Mouse (Mus musculus) frontal cortex, postnatal 36 days (tissue): ENCODE results near the gene Osbpl3.
"Not testable (repeated sequence)": the region's sequence is repeated elsewhere in the genome, so short reads cannot be mapped to it uniquely, and the experiment has no call there.

Source experiments
- DNase-seq, 2 experiments: peaks; one replicate each; pipeline ENCODE4 v3.0.0; 2022; ENCODE audit warnings: low spot score in 2 of 2

The Osbpl3 gene

DNA sequence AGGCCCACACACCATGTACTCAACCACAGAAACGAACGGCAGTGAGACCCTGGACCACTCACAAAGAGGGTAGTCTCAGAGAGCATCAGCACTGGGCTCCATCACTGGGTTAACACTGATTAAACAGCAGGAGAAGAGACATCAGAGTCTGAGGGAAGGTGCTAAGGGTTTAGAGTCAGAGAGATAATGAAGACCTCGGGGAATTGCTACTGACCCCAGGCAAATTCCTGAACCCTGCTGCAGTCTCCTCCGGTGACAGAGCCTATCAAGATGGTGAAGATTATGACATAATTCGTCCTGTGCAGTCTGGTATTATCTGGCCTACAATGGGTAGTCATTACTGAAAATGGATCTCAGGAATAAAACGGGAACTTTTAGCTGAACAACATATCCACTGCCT lies 2.4 kb downstream of the Osbpl3 start:
- no peak for DNase-seq

DNA sequence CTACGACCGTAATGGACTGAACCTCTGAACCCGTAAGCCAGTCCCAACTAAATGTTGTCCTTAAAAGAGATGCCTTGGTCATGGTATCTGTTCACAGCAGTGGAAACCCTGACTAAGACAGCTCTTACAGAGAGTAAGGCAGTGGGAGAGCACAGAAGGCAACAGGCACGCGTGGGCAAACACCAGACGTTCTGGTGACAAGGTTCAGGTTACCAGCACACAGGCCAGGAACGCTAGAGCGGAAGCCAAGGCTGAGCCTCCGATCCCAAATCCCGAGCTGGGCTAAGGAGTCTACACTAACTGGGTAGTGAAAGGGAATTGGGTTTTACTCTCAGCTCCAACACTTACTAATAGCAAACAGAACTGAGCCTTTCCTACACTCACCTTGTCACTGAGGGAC lies 3.8 kb downstream of the Osbpl3 start:
- DNase-seq: no peak

DNA sequence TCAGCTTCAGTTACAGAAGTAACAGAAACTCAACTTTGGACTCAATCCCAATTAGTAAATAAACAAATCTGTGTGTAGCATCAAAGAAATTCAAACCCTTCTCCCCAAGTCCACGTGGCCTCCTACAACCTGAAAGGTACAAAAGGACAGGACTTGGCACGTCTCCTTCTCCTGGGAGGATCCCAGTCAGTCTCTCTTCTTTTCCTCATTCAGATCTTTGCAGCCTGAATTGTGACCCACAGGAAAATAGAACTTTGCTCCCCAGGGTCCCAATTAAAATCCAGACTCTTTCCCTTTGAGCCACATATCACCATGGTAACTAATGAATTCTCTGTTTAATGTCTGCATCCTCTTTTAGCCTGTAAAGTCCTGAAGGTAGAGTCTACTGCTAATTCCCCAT lies 10.4 kb downstream of the Osbpl3 start:
- no peak for DNase-seq

DNA sequence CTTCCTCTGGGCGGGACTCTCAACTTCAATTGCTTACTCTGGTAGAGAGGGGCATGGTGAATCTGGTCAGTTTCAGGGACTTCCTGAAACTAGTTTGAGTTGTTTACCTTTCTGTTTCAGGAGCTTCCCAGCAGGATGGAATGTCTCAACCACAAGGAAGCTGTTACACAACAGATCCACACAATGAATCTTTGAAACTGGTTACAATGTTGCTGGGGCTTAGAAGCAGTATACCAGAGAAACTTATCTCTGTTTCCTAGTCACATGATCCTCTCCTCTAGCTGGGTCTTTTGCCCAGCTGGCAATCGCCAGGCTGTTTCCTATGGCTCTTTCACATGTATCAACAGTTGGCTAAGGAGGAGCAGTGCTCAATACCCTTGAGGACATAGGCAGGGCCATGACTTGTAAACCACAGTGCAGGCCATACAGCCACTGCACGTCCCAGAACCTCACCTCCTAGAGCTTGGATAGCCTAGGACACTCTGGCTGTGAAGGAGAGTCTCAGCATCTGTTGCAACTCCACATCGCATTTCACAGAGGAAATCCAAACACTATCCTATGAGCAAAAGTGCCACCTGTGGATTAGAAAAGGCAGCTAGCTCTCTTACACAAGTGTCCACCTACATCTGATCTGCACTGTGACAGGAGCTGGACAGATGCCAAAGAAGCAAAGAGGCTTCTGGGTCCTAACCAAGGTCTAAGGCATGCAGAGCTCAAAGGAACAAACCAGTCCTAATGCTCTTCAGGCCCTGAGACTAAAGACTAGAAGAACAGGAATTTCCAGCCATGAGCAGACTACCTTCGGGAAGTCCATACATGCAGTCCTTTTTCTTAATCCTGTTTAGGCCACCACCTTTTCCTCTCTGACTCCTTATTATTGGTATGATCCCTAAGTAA lies 14.8 kb downstream of the Osbpl3 start:
- DNase-seq: no peak

DNA sequence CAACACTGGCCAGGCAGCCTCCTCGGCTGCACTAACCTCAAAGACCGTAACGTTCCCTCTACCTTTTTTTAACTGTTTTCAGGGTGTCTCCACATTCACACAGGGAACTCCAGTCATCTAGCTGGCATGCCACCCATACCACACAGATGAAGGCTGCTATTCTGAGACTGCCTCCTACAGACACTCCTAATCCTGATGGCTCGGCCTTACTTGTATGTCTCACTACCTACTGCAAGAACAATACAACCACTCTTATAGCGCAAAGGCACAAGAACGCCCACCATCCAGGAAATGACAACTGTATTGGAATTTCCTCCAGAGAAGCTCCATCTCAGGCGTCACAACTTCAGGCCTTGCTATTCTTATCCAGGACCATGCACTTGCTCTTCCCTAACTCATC lies 15.8 kb downstream of the Osbpl3 start:
- peak; percentile 48 to 82 for DNase-seq

DNA sequence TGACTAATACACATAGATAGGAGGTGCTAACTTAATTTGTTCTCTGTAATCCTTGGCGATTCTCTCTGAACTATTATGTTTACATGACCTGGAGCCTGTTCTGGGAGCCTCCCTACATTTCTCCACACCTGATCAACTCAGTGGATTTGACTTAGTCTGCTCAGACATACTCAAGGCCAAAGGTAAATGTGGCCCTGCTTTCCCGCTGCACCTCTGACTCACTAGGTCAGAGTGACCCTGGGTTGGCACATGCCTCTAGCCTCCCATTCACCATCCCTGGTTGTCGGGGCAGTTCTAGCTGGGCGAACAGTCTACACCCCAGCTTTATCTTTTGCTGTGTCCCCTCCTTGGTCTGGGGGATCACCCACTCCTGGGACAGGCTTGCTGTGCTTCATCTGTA lies 17.1 kb downstream of the Osbpl3 start:
- DNase-seq: not testable (repeated sequence)

DNA sequence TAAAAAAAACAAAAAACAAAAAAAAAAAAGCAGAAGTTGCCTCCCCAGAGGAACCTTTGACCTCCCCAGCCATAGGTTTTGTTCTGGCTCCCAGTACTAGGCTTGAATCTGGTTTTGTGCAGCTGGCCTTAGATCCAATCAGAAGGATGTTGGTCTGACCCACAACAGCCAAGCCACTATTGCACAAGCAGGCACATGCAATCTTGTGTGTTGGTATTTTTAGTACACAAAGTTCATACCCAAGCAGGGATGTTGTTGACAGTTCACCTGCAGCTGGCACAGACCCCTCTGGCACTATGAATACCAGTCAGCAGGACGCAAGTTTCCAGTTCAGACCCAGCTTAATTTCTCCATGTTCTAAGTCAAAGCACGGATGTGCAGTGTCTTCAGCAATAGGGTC lies 18.2 kb downstream of the Osbpl3 start:
- no peak for DNase-seq

DNA sequence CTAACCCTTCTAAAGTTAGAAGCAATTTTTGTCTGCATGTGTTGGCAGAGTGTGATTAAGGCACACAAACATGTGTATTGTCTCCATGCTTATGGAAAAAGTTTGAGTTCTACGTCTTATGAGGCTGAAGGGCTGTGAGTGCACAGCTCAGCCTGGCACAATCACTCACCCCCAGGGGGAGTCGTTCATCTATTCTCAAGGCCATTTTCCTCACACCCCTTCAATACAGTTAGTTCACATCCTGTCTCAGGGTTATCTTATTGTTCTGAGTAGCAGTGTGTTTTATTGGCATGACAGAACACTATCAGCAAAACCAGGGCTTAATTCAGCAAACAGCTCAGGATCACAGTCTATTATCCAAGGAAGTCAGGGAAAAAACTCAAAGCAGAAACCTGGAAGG lies 19.3 kb downstream of the Osbpl3 start:
- no peak for DNase-seq

DNA sequence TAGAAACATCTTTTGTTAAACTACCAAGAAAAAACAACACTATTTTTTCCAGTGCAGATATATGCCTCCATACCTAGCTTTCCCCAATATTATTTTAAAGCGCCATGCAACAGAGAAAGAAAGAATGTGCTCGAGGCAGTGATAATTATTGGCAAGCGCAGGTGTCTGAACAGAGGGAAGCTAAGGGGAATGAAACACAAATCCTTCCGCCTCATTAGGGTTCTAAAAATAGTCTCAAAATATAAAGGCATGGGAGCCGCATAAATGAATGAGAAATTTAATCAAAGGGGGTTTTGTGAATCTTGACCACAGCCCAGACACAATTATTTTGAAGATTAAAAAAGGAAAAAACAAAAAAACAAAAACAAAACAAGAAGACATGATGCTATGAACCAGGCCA lies 23.5 kb downstream of the Osbpl3 start:
- DNase-seq: no peak

DNA sequence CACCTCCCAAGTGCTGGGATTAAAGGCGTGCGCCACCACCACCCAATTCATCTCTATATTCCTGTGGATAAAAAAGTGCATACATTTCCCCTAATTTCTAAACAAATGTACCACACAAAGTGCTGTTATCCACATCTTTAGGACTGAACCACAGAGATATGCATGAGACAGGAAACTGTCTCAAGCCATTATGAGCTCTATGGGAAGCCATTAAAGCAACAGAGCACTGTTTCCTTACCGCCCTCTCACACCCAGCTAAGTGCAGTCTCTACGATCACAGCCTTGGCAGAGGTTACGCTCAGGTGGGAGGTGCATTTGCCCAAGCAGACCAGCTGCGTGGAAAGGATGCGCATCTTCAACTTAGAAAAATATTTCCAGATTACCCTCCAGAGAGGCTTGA lies 26.7 kb downstream of the Osbpl3 start:
- DNase-seq: no peak

DNA sequence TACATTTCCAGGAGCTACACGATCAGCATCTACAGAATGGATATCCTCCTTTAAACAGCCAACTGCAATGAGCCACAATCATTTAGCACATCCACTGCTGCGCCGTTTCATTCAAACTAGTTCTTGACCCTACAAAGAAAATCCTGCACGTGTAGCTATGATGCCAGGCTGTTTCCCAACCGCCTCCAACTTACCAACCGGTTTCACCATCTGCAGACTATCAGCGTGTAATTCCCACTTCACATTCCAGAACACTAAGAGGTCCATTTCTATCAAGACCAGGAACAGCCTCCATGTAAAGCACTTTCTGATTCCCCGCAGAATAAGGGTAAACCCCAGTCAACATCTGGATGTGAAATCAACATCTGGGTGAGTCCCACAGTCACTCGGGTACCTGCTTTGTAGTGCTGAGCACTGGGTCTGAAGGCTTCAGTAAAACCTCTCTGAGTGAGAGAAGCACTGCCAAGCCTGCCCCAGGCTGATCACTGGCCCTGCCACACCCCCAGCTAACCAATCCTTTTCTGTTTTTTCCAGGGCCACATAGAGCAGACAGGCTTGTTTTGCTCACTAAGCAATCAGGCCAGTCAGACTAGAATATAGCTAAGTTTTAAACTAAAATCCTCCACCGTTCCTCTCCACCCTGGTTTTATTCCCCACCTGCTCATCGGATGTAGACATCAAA lies 28.8 kb downstream of the Osbpl3 start:
- DNase-seq: no peak

DNA sequence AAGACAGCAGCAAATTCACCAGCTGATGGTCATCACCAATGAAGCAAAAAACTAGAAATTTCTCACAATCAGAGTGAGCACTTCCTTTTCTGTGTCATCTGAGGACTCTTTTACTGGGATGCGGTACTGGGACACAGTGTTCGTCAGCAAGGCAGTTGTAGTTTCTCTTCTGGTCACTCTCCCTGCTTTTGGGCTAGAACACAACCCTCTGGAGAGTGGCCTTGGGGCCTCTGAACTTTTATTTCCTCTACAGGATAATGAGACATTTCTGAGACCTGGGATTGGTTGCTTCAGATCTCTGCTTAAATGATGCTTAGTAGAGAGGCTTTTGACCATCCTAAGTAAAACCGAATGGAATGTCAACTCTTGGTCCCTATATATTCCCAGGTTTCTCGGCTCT lies 29.4 kb downstream of the Osbpl3 start:
- DNase-seq: no peak

DNA sequence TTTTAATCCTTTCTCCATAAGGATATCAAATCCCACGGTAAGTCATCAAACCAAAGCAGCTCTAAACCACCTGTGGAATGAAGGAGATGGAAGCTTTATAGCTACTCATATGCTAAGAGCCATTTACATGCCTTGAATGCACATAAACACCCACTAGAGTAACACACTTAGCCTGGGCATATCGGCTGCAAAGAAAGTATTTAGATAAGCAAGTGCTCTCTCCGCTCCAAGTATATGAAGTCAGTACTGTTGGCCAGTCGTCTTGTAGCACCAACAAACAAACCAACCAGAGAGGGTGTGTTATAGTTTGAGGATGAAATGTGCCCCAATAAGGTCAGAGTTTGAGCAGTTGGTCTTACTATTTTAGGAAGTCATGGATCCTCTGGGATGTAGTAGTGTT lies 31.7 kb downstream of the Osbpl3 start:
- no peak for DNase-seq

DNA sequence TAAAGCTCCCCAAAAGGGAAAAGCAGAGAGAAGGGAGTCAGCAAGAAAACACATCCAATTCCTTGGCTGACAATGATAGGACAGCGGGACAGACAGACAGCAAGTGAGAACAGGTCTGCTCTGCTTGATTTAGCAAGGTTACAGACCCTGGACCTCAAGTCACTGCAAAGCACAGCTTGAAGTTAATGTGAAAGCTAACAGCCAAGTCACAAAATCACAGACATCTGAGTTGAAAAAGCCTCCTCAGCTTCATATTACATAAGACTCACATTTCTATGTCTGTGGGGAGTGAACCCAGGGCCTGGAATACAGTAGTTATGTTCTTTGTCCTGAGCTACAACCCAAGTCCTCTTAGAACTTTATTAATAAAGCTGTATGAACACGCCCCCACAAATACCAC lies 35.6 kb downstream of the Osbpl3 start:
- no peak for DNase-seq

DNA sequence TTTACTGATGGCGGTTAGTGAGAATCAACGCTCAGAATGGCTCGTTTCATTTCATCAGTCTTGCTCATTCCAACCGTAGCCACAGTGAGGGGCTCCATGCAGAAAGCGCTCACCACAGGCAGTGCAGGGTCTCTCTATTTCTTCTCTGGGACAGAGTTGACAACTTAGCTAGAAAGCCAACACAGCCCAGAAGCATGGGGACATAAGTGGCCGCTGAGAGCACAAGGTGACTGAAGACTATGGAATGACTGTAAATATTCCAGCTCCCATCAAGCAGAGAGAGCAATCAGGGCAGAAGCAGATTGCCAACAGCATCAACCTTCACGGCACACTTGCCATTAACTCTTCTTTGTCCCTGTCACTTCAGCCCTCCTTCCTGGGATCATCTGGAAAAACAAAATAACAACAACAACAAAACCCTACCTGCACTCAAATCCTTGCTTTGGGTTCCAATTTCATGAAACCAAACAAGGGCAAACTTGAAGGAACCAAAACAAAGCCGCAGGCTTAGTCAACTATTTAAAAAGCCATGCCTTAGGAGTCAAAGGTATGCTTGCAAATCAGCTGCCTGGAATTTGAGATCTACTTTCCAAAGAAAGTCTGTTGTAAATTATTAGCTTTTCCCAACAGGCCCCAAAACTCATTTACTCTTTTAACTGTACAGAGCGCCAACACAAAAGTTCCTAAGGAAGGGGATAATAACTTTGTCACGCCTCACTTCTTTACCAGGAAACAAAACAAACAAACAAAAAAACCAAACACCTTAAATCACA lies 36.3 kb downstream of the Osbpl3 start:
- no peak for DNase-seq

DNA sequence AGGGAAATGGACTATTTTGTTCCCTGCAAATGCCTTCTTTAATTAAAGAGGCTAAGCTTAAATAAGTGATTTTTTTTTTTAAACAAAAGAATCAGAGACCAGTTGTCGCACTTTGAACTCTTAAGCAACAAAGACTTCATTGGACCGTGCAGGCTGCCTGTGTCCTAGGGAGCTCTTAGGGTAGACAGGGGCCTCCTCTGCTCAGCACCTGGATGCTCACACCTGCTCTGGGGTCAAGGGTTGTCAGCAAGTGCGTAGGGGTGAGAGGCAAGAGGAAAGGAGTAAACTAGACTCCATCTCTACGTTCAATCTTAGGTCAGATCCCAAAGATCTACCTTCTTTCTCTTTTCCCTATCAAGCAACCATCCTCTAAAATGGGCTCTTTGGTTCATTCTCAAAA lies 37.0 kb downstream of the Osbpl3 start:
- DNase-seq: no peak

DNA sequence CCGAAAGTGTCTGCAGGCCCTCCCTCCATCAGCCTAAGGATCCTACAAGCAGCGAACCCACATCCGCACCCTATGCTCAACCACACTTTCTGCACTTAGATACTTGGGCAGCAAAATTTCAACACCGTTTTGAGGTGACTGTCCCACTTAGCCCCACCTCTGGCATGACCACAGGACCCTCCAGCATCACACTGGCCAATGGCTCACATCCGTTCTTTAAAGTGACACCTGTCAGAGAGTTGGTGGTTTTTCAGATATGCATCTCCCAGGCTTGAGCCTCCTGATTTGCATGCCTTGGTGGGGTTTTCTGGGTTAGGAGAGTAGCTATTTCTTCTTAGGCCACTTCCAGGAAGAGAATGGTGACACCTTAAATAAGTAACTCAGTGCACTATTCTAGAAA lies 39.1 kb downstream of the Osbpl3 start:
- DNase-seq: no peak

DNA sequence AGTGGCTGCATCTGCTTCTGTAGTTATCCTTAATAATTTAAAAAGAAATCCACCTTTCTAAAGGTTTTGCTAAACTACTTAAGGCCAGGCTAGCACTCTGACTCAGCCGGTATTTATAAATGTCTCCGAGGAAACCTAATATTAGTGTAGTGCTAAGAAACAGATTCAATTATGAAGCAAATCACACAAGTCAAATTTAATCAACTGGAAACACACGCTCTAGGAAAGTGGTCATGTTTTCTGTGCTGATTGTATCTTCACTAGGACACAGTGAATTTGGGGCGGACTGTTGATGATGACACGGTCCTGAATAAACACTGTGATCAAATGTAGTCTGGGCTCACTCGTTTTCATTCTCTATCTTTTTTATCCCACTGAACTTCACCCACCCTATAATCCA lies 40.6 kb downstream of the Osbpl3 start:
- no peak for DNase-seq

DNA sequence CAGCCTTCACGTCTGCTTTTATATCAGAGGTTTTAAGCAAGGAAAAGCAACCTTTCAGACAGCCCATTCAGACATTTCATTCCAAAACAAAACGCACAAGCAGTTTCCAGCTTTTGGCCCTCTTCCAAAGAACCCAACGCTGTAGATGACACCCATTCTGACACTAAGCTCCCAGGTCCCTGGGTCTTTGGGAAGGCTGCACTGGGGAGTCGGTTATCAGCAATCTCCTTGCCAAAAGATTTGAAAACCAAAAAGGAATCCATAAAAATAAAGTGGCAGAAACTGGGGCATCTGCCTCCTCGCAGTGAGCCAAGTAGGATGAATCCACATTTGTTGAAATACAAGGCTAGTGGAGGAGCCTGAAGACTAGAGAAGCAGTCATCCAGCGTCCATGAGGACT lies 41.5 kb downstream of the Osbpl3 start:
- DNase-seq: peak in 1 of 2 experiments; percentile 68

DNA sequence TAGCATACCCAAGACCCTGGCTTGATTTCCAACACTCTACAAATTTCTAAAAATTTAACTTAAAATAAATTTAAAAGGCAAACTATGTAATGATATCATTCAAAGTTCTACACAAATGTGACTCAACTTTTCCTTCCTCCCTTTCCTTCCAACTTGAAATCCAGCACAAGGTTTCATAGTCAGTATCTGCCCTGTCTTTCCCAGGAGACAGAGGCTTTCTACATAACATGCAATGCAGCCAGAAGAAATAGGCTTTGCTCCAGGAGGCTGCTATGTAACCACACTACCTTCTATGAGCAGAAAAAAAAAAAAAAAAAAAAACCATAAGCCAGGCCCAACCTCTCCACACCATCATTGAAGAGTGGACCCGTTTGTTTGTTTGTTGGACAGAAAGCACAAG lies 42.6 kb downstream of the Osbpl3 start:
- DNase-seq: no peak

DNA sequence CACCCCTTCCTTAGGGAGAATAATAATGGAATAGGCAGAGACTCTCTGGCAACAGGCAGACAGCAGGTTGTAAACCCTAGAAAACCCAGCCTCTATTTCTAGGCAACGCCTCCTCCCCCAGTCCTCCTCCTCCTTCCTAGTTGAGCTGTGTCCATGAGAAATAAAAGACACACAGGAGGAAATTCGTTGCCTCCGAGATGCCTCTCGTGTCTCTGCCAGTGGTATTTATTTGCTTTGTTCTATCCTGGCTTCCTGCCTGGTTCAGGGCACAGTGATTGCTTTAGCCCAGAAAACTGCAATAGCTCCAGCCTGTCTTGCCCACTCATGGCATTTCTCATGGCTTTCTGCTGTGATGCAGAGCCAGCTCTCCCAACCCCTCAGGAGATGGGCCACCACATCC lies 43.8 kb downstream of the Osbpl3 start:
- peak; percentile 61 to 73 for DNase-seq

DNA sequence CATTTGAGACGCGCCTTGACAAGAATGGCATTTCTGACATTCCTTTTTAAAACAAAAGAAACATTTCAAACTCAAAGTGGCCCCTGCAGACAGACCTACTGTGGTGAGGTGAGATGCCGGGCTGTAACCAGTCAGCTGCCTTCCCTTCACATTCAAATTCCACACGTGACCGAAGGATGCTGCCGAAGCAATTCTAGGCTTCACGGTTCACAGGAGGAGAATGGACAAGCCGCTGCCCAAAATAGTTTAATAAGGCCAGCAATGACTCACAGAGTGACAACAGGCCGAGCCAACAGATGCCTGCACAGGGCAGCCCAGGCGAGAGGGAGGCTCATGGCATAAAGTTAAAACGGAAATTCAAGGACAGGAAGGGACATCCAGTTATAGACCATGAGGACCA lies 51.3 kb downstream of the Osbpl3 start:
- no peak for DNase-seq

DNA sequence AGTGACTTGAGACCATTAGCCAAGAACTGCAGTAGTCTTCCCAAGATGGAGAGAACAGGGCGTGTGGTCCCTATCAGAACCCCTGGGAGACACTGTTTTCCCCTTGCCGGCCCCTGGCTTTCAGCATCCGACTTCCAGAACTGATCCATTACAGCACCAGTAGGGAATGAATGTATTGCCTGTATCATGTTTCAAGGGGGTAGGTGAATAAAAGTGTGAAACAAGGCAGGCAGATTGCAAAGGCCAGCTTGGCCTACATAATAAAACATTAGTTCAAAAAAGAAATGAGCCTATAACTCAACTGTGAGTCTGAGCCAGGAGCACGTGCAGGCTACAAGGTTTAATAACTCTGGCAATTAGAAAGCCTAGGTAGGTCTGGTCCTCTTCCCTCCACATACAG lies 52.5 kb downstream of the Osbpl3 start:
- DNase-seq: no peak
